Mouse (Mus musculus) heart, postnatal 4 days (tissue): ENCODE measurements around the gene Nectin2. TPM values are rescaled to one million over a fixed set of nuclear protein-coding genes. Genes with fewer than 3 reads are reported as not detected.
A peak's percentile ranks its signal among the peaks of the same experiment; 100 is the strongest.

Experiments
- DNase-seq: peaks from one replicate; pipeline ENCODE4 v3.0.0; 2021
- total RNA-seq, 2 experiments: library from RNA; stranded (reverse); gene quantifications; 2 replicates each; pipeline ENCODE4 v1.2.3; 2021

The Nectin2 gene
- total RNA-seq, 2 experiments from 2014 or later, result 41.7 to 45.4 TPM

GRCm38 (mm10) chr7:19686521-19686920 is 63.8 kb downstream of the Nectin2 start:
- DNase-seq, result no peak

GRCm38 (mm10) chr7:19685374-19685773 is 64.9 kb downstream of the Nectin2 start:
- no peak for DNase-seq

- DNase-seq, result no peak
Observed at GRCm38 (mm10) chr7:19683771-19684201, 66.5 kb downstream of the Nectin2 start.

- no peak for DNase-seq
Observed at GRCm38 (mm10) chr7:19682979-19683378, 67.3 kb downstream of the Nectin2 start.

GRCm38 (mm10) chr7:19681202-19681694 is 69.0 kb downstream of the Nectin2 start, which contains the start of the genes Gm44805 and Apoc4:
Gm44805 (minus strand) TSS chr7:19681423.
Apoc4 (minus strand) TSS chr7:19681479.
- DNase-seq, result no peak

- DNase-seq, result no peak
Observed at GRCm38 (mm10) chr7:19680702-19681101, 69.6 kb downstream of the Nectin2 start.

- DNase-seq, result no peak
Observed at GRCm38 (mm10) chr7:19678901-19679300, 71.4 kb downstream of the Nectin2 start.

- DNase-seq, result no peak
Observed at GRCm38 (mm10) chr7:19677872-19678271, 72.4 kb downstream of the Nectin2 start, which contains the start of gene Apoc2. Apoc2 (minus strand) TSS chr7:19677941.

GRCm38 (mm10) chr7:19676662-19677061 is 73.6 kb downstream of the Nectin2 start:
- DNase-seq, result no peak

- no peak for DNase-seq
Observed at GRCm38 (mm10) chr7:19675824-19676223, 74.5 kb downstream of the Nectin2 start.

GRCm38 (mm10) chr7:19673083-19673699 is 77.1 kb downstream of the Nectin2 start:
- DNase-seq, result no peak

GRCm38 (mm10) chr7:19671511-19671910 is 78.8 kb downstream of the Nectin2 start:
- no peak for DNase-seq

- DNase-seq, result peak; percentile 95
Observed at GRCm38 (mm10) chr7:19668947-19669721, 81.1 kb downstream of the Nectin2 start.

- no peak for DNase-seq
Observed at GRCm38 (mm10) chr7:19667434-19667833, 82.8 kb downstream of the Nectin2 start.

- no peak for DNase-seq
Observed at GRCm38 (mm10) chr7:19666750-19667149, 83.5 kb downstream of the Nectin2 start.

Other genes starting within 250 kb of the Nectin2 start
- 1 to 10 TPM; 2.0 to 2.5 TPM for gene Bloc1s3, start 242.1 kb downstream of the Nectin2 start, total RNA-seq
- gene Trappc6a, start 242.1 kb downstream of the Nectin2 start, total RNA-seq, result 10 to 100 TPM; 45.8 to 46.8 TPM
- not detected for gene Nkpd1, start 232.6 kb downstream of the Nectin2 start, total RNA-seq
- 10 to 100 TPM; 45.4 to 45.6 TPM for gene Ppp1r37, start 187.4 kb downstream of the Nectin2 start, total RNA-seq
- gene Zfp296, start 173.2 kb downstream of the Nectin2 start, total RNA-seq, result under 1 TPM in 1 of 2 experiments, not detected in 1; 0.17 TPM
- gene Gemin7, start 172.9 kb downstream of the Nectin2 start, total RNA-seq, result 10 to 100 TPM; 55.3 to 61.1 TPM
- gene Clasrp, start 146.0 kb downstream of the Nectin2 start, total RNA-seq, result 10 to 100 TPM; 33.0 to 33.7 TPM
- 1 to 10 TPM; 8.1 to 9.1 TPM for gene Relb, start 121.0 kb downstream of the Nectin2 start, total RNA-seq
- 10 to 100 TPM; 98.0 to 99.1 TPM for gene Clptm1, start 85.5 kb downstream of the Nectin2 start, total RNA-seq
- gene Apoc2, start 72.5 kb downstream of the Nectin2 start, total RNA-seq, result under 1 TPM in 1 of 2 experiments, not detected in 1; 0.52 TPM
- gene Gm44805, start 69.1 kb downstream of the Nectin2 start, total RNA-seq, result not detected
- gene Apoc4, start 69.0 kb downstream of the Nectin2 start, total RNA-seq, result not detected
- 1 to 10 TPM; 1.9 to 3.0 TPM for gene Apoc1, start 57.8 kb downstream of the Nectin2 start, total RNA-seq
- gene Apoe, start 51.3 kb downstream of the Nectin2 start, total RNA-seq, result 100 to 1,000 TPM; 198 to 213 TPM
- 100 to 1,000 TPM; 147 to 153 TPM for gene Tomm40, start 35.0 kb downstream of the Nectin2 start, total RNA-seq
- gene Bcam, start 20.5 kb upstream of the Nectin2 start, total RNA-seq, result 100 to 1,000 TPM; 263 to 285 TPM
- not detected for gene Cblc, start 46.3 kb upstream of the Nectin2 start, total RNA-seq
- 1 to 10 TPM; 4.0 TPM for gene Bcl3, start 72.3 kb upstream of the Nectin2 start, total RNA-seq
- gene Gm19345, start 101.5 kb upstream of the Nectin2 start, total RNA-seq, result not detected
- gene Ceacam16, start 110.8 kb upstream of the Nectin2 start, total RNA-seq, result under 1 TPM in 1 of 2 experiments, not detected in 1; 0.38 TPM
- gene Ceacam19, start 137.5 kb upstream of the Nectin2 start, total RNA-seq, result not detected
- 10 to 100 TPM; 25.7 to 28.3 TPM for gene Pvr, start 170.7 kb upstream of the Nectin2 start, total RNA-seq
- 1 to 10 TPM; 2.2 to 2.6 TPM for gene Igsf23, start 200.3 kb upstream of the Nectin2 start, total RNA-seq
- gene Ceacam20, start 214.9 kb upstream of the Nectin2 start, total RNA-seq, result not detected
- gene Nlrp9b, start 241.0 kb upstream of the Nectin2 start, total RNA-seq, result not detected